Mouse (Mus musculus) frontal cortex, adult 2 months (tissue): ENCODE results near the gene Cd1d1. TPM values are rescaled to one million over a fixed set of nuclear protein-coding genes. Genes with fewer than 3 reads are reported as not detected.
"Not testable (repeated sequence)": the region's sequence is repeated elsewhere in the genome, so short reads cannot be mapped to it uniquely, and the experiment has no call there.

Experiments used
- DNase-seq, 2 experiments: peaks; one replicate each; pipeline ENCODE4 v3.0.0; 2022; ENCODE audit warnings: low spot score in 1 of 2; ENCODE audit errors: extremely low spot score in 1 of 2
- polyA plus RNA-seq: library from polyadenylated mRNA; depleted of rRNA; stranded (reverse); fragments of >200 nt; gene quantifications from 2 replicates; pipeline ENCODE4 v1.2.3, GENCODE M21; 2012; rRNA removed

Cd1d1 gene
- polyA plus RNA-seq, result 7.3 and 10.5 TPM in 2 replicates

- no peak for DNase-seq
Measured at GRCm38 (mm10) chr3:86999415-86999740, at the start of gene Cd1d1. Gene Cd1d1, minus strand, starts transcription at chr3:86999441.

DNA sequence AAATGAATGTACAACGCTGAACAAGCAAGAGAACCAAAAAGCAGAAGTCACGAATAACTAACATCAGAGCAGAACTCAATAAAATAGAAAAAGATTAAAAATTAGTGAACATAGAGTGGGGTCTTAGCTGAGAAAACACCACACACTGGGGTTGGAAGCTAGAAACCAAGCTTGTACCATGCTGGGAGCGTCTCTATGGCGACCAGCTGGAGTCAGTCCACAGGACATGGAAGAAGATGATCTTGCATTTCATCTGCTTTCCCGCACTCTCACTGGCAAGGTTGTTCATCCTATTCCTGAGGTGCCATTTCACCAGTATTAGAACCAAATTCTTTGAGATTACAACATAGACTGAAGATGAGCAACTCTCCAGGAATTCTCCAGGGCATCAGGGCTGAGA lies 48.6 kb upstream of the Cd1d1 start:
- DNase-seq, result no peak

- no peak for DNase-seq
Measured at GRCm38 (mm10) chr3:87041733-87042132, 42.5 kb upstream of the Cd1d1 start.

DNA sequence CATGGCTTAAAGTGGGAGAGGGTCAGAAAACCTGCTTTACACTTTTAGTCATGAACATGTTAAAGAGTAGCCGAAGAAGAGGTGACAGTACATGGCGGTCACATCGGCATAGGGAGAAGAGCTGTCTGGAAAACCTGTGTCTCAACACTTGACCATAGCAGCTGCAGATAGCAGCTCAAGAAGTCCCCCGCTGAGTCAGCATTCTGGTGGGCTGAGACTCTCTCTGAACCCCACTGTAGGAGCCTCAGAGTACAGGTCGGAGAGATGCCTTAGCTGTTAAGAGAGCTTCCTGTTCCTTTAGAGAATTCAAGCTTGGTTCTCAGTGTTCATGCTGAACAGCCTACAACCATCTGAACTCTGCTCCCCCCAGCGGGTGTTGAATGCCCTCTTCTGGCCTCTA lies 39.3 kb upstream of the Cd1d1 start:
- DNase-seq, result no peak

GRCm38 (mm10) chr3:87034061-87034460 lies 34.8 kb upstream of the Cd1d1 start:
- DNase-seq, result no peak

DNA sequence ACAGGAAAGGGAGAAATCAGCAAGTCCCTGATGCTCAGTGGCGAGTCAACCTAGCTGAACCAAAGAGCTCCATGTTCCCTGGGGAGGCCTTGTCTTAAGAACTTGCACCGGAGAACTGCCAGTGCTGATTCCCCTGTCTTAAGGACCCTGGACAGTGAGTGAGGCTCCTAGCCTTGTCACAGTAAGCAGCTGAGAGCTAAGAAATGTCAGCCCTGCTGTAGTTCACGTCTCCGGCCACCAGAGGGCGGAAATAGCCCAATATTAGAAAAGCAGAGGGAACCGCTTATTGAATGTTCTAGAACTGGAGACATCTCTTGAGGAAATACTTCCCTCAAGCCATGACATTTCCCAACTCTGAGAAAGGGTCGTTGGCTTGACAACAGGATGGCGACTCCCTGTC lies 34.1 kb upstream of the Cd1d1 start:
- peak; percentile 49 to 91 for DNase-seq

DNA sequence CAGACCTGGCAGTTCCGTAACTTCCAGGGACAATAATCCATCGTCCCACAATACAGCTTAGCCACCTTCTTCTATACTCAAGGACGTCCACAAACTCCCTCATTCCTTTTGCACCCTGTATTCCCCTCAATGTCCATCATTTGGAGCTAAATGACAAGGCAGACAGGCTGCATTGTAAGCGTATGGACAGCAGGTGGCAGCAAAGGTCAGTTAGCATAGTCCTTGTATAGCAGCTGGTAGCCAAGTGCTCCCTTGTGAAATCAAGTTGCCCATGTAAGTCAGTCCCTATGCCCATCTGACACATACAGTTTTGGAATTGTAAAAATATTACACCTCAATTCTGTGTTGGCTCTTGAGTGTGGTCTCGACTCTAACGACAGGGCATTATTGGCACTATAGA lies 31.6 kb upstream of the Cd1d1 start:
- DNase-seq, result peak; percentile 11 to 83

GRCm38 (mm10) chr3:87017707-87018106 lies 18.5 kb upstream of the Cd1d1 start:
- no peak for DNase-seq

DNA sequence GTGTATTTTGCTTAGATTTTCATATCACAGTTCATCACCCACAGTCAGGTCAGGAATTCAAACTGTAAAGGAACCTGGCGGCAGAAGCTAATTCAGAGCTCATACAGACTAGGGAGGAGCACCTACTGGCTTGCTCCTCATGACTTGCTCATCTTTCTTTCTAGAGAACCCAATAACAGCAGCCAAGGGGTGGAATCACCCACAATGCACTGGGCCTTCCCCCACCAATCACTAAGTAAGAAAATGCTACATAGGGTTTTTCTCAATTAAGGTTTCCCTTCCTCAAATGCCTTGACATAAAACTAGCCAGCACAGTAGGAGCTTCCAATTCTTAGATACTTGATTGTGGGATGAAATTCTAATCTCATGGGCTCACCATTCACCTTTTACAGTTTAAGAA lies 17.8 kb upstream of the Cd1d1 start:
- no peak for DNase-seq

- DNase-seq, result no peak
Measured at GRCm38 (mm10) chr3:87015931-87016330, 16.7 kb upstream of the Cd1d1 start.

- DNase-seq, result not testable (repeated sequence)
Measured at GRCm38 (mm10) chr3:87012406-87012805, 13.2 kb upstream of the Cd1d1 start.

- not testable (repeated sequence) for DNase-seq
Measured at GRCm38 (mm10) chr3:87008281-87008680, 9.0 kb upstream of the Cd1d1 start.

DNA sequence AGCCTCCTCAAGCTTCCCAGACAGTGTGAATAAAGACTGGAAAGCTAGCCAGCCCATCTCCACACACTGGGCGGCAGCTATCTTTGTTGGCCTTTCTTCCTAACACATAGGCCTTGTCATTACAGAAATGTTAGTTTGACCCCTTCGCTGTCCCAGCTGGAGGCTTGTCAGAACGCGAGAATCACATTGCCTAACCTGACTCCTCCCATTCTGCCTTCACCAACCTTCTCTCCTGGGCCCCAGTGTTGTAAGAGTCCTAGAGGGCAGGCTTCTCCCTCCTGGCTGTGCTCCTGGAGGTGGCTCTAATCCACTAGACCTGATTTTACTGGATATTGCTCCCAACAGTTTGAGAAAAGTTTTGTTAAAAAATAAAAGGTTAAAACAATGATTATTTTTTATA lies 1.4 kb upstream of the Cd1d1 start:
- DNase-seq, result no peak

- no peak for DNase-seq
Measured at GRCm38 (mm10) chr3:87000051-87000450, 810 bp upstream of the Cd1d1 start.

GRCm38 (mm10) chr3:86998433-86999414 lies 517 bp downstream of the Cd1d1 start:
- peak in 1 of 2 experiments; percentile 40 for DNase-seq

DNA sequence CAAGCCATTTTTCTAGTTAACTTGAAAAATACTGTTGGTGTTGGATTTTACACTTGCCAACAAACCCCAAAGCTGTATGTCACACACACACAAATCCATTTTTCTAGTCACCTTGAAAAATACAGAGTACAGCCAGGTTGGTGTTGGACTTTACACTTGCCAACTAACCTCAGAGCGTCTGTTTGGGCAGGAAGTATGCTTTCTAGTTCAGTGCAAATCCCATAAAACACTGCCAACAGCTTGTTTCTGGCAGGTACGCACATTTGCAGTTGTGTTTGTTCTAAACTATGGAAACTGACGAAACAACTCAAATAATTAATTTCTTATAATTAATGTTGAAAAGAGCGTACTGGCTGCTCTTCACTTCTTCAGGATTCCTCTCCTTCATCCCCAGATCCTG lies 3.1 kb downstream of the Cd1d1 start:
- no peak for DNase-seq

DNA sequence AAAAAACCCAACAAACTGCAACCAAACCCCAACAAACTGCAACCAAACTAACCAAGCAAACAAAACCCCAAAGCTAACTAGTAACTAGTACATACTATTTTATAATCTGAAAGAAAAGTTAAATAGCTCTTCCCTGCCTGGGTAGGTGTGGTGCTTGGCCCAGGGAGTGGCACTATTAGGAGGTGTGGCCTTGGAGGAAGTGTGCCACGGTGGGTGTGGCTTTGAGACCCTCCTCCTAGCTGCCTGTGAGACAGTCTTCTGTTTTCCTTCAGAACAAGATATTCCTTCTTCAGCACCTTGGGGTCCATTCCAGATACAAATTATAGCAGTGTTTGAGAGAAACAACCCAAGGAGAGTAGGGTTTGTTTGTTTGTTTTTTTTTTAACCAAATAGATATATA lies 3.9 kb downstream of the Cd1d1 start:
- DNase-seq, result no peak

DNA sequence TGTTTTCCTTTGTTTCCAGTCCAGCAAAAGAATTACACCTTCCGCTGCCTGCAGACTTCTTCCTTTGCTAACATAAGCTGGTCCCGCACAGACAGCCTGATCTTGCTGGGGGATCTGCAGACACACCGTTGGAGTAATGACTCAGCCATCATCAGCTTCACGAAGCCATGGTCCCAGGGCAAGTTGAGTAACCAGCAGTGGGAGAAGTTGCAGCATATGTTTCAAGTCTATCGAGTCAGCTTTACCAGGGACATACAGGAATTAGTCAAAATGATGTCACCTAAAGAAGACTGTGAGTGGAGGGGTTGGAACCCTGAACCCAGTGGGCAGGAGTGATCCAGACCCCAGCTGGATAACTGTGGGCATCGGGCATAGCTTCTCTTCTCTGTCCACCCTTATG lies 12.3 kb downstream of the Cd1d1 start:
- not testable (repeated sequence) for DNase-seq

GRCm38 (mm10) chr3:86986490-86986889 lies 12.8 kb downstream of the Cd1d1 start:
- DNase-seq, result peak in 1 of 2 experiments; percentile 20

DNA sequence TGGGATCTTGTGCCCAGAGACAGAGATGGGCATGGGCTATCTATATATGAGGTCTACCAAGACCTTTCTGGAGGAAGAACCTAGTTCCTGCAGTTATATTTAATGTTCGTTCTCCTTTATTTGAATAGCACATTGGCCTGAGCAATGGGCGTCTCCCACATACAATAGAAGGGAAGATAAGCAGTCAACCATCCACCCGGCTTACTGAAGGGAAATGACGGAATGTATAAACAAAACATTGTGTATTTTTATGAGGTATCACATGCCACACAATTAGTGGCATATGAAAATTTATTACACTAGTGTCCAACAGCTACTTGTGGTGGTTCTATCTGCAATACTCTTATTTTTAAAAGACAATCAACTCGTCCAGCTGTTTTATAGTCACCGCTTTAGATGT lies 15.9 kb downstream of the Cd1d1 start:
- DNase-seq, result no peak

DNA sequence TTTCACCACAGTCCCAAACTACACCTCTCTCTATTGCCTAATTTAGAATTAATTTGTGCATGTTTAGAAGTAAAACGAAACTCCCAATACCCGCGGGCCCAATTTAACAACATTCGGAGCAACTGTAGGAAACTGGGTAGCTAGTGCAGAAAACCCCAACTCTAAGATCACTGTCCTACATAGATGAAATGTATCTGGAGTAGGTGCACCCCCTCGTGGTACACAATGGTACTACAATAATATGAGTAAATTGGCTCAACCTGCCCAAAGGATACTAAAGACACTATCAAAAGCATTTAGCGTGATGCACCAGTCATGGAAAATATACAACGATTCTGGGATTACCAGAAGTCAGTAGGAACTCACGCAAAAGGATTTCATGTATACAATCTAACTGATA lies 22.7 kb downstream of the Cd1d1 start:
- DNase-seq, result peak; percentile 49 to 96

GRCm38 (mm10) chr3:86975150-86975549 lies 24.1 kb downstream of the Cd1d1 start:
- DNase-seq, result no peak
